Mouse (Mus musculus): ENCODE measurements at regions not wholly inside any gene's neighbourhood (a gene's known extent, or its start where the extent isn't known, plus 50 kb on each side); places are given as distances from the start of the nearest gene placed in this dataset.

DNA sequence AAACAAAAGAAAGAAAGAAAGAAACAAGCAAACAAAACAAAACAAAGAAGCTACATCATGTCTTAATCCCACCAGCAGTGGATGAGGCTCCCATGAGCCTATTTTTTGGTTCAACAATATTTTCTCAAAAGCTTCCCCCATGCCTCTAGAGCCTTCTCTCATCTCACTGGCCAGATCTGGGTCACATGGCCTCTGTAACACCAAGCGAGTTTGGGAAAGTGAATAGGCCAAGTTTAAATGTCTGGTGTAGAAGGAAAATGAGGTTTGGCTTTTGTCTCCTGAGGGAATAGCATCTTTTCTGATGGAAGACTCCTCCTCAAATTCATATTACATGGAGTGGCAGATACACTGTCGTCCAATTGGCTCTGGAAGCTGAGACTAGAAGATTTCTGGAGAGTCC is 78.2 kb upstream of the Magi3 start:
- H3K4me1 ChIP-seq (replicated peaks; ENCODE audit: control insufficient read depth, insufficient read depth, low read length): 0 out of 2 replicates have a peak, but pooled peaks cover 2% of the 10 kb centered on the region
- no peak for DNase-seq
- TF ChIP-seq POLR2A (IDR thresholded peaks at IDR 0.05; ENCODE audit: control insufficient read depth, extremely low read depth, insufficient read depth, low read length, poor library complexity) (no peak), CTCF (IDR thresholded peaks at IDR 0.05; ENCODE audit: borderline replicate concordance, control insufficient read depth, extremely low read depth, insufficient read depth, low read length, poor library complexity) (no peak)
- H3K4me3 ChIP-seq (ENCODE audit: control insufficient read depth, insufficient read depth, low read length): no peak overlapping the region
- no peaks in the 10 kb centered on the region for H3K27me3 ChIP-seq (ENCODE audit: control insufficient read depth, insufficient read depth, low read length)
- no peaks in the 10 kb centered on the region for H3K36me3 ChIP-seq (ENCODE audit: control insufficient read depth, insufficient read depth, low read length)
- no peak overlapping the region for H3K27ac ChIP-seq (ENCODE audit: control insufficient read depth, insufficient read depth, low read length)
- 100% methylated on average over 2 of the region's 2 CpGs for WGBS

DNA sequence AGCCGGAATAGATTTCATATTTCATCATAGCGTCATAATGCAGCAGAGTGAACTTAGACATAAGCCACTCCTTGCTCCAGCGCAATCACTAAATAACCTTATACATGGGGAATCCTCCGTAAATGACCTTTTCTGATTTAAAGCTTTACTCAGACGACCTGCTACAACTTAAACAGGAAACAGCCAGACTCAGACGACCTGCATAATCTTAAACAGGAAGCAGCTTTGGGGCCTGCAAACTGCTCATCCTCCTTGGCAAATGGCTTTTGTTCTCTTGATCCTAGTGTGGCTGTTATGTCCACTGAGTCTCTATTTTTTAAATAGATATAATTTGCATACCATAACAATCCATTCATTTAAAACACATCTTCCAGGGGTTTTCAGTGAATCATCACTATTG is 76.9 kb upstream of the Magi3 start:
- Histone ChIP-seq H3K36me3 (ENCODE audit: control insufficient read depth, insufficient read depth, low read length) (no peaks in the 10 kb centered on the region), H3K4me3 (ENCODE audit: control insufficient read depth, insufficient read depth, low read length) (no peak overlapping the region), H3K27me3 (ENCODE audit: control insufficient read depth, insufficient read depth, low read length) (no peaks in the 10 kb centered on the region), H3K27ac (ENCODE audit: control insufficient read depth, insufficient read depth, low read length) (no peak overlapping the region), H3K4me1 (replicated peaks; ENCODE audit: control insufficient read depth, insufficient read depth, low read length) (0 out of 2 replicates have a peak, but pooled peaks cover 2% of the 10 kb centered on the region)
- no peak for TF ChIP-seq CTCF (IDR thresholded peaks at IDR 0.05; ENCODE audit: borderline replicate concordance, control insufficient read depth, extremely low read depth, insufficient read depth, low read length, poor library complexity)
- TF ChIP-seq POLR2A (IDR thresholded peaks at IDR 0.05; ENCODE audit: control insufficient read depth, extremely low read depth, insufficient read depth, low read length, poor library complexity): no peak
- 51% methylated on average over 6 of the region's 6 CpGs for WGBS
- peak; percentile 12 for DNase-seq

DNA sequence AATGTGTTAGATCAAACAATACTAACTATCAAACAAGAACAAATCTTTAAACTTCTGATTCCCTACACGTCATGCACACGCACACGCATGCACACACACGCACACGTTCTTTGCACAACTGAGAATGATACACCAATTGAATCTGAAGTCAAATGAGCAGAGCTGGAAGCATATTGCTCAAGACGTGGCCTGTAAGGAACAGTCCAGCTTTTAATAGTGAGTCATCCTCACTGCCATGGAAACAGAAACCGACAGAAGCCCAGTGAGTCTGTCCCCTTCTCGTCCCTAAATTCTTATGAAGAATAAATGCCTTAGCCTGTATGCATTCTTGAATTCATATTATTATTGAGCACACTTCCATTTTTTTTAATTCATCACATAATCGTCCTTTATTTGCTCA is 75.7 kb upstream of the Magi3 start:
- Histone ChIP-seq H3K27me3 (ENCODE audit: control insufficient read depth, insufficient read depth, low read length) (no peaks in the 10 kb centered on the region), H3K4me1 (replicated peaks; ENCODE audit: control insufficient read depth, insufficient read depth, low read length) (0 out of 2 replicates have a peak, but pooled peaks cover 2% of the 10 kb centered on the region), H3K4me3 (ENCODE audit: control insufficient read depth, insufficient read depth, low read length) (no peak overlapping the region), H3K27ac (ENCODE audit: control insufficient read depth, insufficient read depth, low read length) (no peak overlapping the region), H3K36me3 (ENCODE audit: control insufficient read depth, insufficient read depth, low read length) (no peaks in the 10 kb centered on the region)
- DNase-seq: no peak
- WGBS: 88% methylated on average over 9 of the region's 9 CpGs
- TF ChIP-seq POLR2A (IDR thresholded peaks at IDR 0.05; ENCODE audit: control insufficient read depth, extremely low read depth, insufficient read depth, low read length, poor library complexity): no peak
- no peak for TF ChIP-seq CTCF (IDR thresholded peaks at IDR 0.05; ENCODE audit: borderline replicate concordance, control insufficient read depth, extremely low read depth, insufficient read depth, low read length, poor library complexity)

DNA sequence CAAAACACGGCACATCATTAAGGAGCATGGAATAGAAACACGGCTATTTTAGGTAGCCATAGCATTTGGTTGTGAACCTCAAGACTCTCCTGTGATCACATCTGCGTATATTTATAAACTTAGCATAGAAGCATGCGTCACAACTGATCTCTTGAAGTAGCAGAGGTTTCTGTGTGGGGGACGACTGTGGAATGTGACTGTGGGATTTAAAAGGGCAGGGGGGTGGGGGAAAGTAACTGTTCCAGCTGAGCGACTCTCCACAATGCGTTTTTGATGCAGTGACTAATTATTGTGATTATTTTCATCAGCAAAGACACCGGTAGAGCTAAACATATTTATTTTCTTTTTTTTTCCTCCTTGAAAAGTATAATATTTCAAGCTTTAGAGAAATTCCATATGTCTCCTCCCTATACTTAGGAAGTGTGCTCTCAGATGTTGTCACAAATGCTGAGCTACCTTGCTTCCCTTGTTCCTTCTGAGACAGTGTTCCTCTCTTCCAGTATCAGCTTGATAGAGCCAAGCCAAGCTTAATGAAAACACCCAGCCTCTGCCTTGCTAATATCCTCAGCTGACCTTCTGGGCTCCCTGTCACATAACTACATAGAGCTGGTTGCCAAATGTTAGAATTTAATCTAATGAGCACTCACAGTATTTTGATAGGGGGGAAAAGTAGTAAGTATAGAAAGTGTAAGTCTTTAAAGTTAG is 75.0 kb upstream of the Magi3 start:
- TF ChIP-seq CTCF (IDR thresholded peaks at IDR 0.05; ENCODE audit: borderline replicate concordance, control insufficient read depth, extremely low read depth, insufficient read depth, low read length, poor library complexity): no peak
- no peak for TF ChIP-seq POLR2A (IDR thresholded peaks at IDR 0.05; ENCODE audit: control insufficient read depth, extremely low read depth, insufficient read depth, low read length, poor library complexity)
- 0 out of 2 replicates have a peak, but pooled peaks cover 2% of the 10 kb centered on the region for H3K4me1 ChIP-seq (replicated peaks; ENCODE audit: control insufficient read depth, insufficient read depth, low read length)
- WGBS: 92% methylated on average over 8 of the region's 8 CpGs
- no peak overlapping the region for H3K27ac ChIP-seq (ENCODE audit: control insufficient read depth, insufficient read depth, low read length)
- no peaks in the 10 kb centered on the region for H3K27me3 ChIP-seq (ENCODE audit: control insufficient read depth, insufficient read depth, low read length)
- DNase-seq: no peak
- no peak overlapping the region for H3K4me3 ChIP-seq (ENCODE audit: control insufficient read depth, insufficient read depth, low read length)
- no peaks in the 10 kb centered on the region for H3K36me3 ChIP-seq (ENCODE audit: control insufficient read depth, insufficient read depth, low read length)

DNA sequence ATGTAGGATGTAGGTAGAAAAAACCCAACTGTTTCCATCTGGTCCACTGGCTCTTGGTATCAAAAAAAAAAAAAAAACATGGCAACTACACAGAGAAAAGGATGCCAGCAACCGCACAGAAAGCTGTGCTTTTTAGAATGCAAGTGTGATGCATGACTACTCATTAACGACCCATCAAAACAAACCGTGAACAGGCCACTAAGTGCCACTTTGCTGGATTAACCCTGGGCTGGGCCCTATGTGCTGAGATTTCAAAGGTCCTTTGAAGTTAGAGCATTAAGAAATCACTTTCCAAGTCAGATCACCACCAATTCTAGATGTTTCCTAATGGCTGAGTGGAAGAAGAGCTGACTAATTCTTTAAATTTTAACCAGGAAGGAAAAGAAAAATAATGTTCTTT is 73.7 kb upstream of the Magi3 start:
- Histone ChIP-seq H3K4me1 (replicated peaks; ENCODE audit: control insufficient read depth, insufficient read depth, low read length) (0 out of 2 replicates have a peak, but pooled peaks cover 2% of the 10 kb centered on the region), H3K27ac (ENCODE audit: control insufficient read depth, insufficient read depth, low read length) (no peak overlapping the region), H3K27me3 (ENCODE audit: control insufficient read depth, insufficient read depth, low read length) (no peaks in the 10 kb centered on the region), H3K4me3 (ENCODE audit: control insufficient read depth, insufficient read depth, low read length) (no peak overlapping the region), H3K36me3 (ENCODE audit: control insufficient read depth, insufficient read depth, low read length) (no peaks in the 10 kb centered on the region)
- DNase-seq: no peak
- 97% methylated on average over 3 of the region's 3 CpGs for WGBS
- TF ChIP-seq POLR2A (IDR thresholded peaks at IDR 0.05; ENCODE audit: control insufficient read depth, extremely low read depth, insufficient read depth, low read length, poor library complexity) (no peak), CTCF (IDR thresholded peaks at IDR 0.05; ENCODE audit: borderline replicate concordance, control insufficient read depth, extremely low read depth, insufficient read depth, low read length, poor library complexity) (no peak)

DNA sequence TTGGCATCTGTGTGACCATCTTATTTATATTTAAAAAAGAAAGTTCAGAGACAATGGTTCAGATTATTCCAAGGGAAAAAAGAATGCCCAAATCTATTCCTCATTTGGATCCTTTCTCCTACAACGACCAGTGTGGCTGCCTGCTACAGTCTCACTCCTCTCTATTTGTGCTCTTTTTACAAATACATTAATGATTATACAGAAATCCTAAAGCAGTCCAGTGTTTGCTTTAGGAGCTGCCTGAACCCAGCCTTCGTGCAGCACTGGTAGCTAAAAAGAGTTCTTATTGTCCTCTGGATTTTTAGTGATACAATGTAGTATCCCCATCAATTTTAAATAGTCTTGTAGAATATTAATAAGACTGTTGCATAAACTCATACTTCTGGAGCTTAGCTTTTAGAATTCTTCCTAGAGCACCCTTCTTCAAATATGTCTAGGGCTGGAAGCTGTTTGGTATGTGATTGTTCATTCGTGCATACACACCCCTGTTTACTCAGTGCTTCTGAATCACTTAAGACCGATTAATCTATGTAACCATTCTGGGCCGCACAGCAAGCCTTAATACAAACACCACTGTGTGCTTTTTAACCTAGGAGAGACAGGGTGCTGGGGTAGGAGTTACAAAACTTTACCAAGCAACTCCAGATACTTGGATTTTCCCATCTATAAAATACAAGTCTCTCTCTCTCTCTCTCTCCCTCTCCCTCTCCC is 69.0 kb upstream of the Magi3 start:
- H3K27ac ChIP-seq (ENCODE audit: control insufficient read depth, insufficient read depth, low read length): no peak overlapping the region
- H3K36me3 ChIP-seq (ENCODE audit: control insufficient read depth, insufficient read depth, low read length): no peaks in the 10 kb centered on the region
- no peak for DNase-seq
- no peaks in the 10 kb centered on the region for H3K4me1 ChIP-seq (replicated peaks; ENCODE audit: control insufficient read depth, insufficient read depth, low read length)
- 94% methylated on average over 5 of the region's 5 CpGs for WGBS
- H3K27me3 ChIP-seq (ENCODE audit: control insufficient read depth, insufficient read depth, low read length): no peaks in the 10 kb centered on the region
- no peak overlapping the region for H3K4me3 ChIP-seq (ENCODE audit: control insufficient read depth, insufficient read depth, low read length)
- no peak for TF ChIP-seq CTCF (IDR thresholded peaks at IDR 0.05; ENCODE audit: borderline replicate concordance, control insufficient read depth, extremely low read depth, insufficient read depth, low read length, poor library complexity)
- no peak for TF ChIP-seq POLR2A (IDR thresholded peaks at IDR 0.05; ENCODE audit: control insufficient read depth, extremely low read depth, insufficient read depth, low read length, poor library complexity)

Data from thymus, adult 2 months (tissue).